In the genomic region with DNA sequence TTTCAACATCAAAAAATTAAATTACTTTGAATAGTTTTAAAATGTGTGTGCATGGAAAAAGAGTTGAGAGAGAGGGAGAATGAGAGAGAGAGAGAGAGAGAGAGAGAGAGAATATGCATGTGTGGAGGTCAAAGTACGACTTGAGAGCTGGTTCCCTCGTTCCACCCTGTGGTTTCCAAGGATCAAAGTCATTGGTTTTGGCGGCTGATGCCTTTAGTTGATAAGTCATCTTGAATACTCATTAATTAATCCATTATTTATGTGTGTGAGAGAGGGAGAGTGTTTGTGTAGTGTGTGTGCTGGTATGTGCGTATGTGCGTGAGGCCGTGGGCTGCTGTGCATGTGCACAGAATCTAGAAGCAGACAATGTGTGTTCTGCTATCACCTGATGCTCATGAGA, we compare ENCODE assay signal across 14 mouse cellular contexts.
"Had no signal": no experiment of that assay in that cellular context is flagged by ENCODE, and none has a peak within 500 bp of the region (broad histone marks: within the 10 kb centered on the region; RNA-seq: fewer than 3 reads in every experiment).

No protein-coding gene starts in this region.

- ATAC-seq: liver, postnatal 0 days; midbrain, embryonic 16.5 days had no signal

- H3K4me2 ChIP-seq: limb, embryonic 12.5 days; liver, embryonic 13.5 days; lung, embryonic 15.5 days; stomach, embryonic 15.5 days had no signal

- H3K4me3 ChIP-seq: limb, embryonic 12.5 days; liver, embryonic 13.5 days; lung, embryonic 15.5 days; midbrain, embryonic 12.5 days; neural tube, embryonic 13.5 days; stomach, embryonic 15.5 days had no signal

- H3K9me3 ChIP-seq: limb, embryonic 12.5 days; liver, embryonic 13.5 days; lung, embryonic 15.5 days; midbrain, embryonic 12.5 days; neural tube, embryonic 13.5 days; stomach, embryonic 15.5 days had no signal

- DNase-seq: liver; liver, embryonic 13.5 days; liver, postnatal 0 days; right cerebral cortex, adult 18-20 months; right cerebral cortex, postnatal 25 days; thymus, adult 2 months; thymus, postnatal 25 days had no signal

- H3K9ac ChIP-seq: limb, embryonic 12.5 days; liver, embryonic 13.5 days; liver, postnatal 0 days; lung, embryonic 15.5 days; midbrain, embryonic 12.5 days; neural tube, embryonic 13.5 days; stomach, embryonic 15.5 days had no signal

- H3K36me3 ChIP-seq: limb, embryonic 12.5 days; liver, embryonic 13.5 days; lung, embryonic 15.5 days; midbrain, embryonic 12.5 days; neural tube, embryonic 13.5 days; stomach, embryonic 15.5 days had no signal

- H3K27ac ChIP-seq: kidney, postnatal 0 days; liver, embryonic 13.5 days; lung, embryonic 15.5 days; stomach, embryonic 15.5 days had no signal

- H3K4me1 ChIP-seq: liver, embryonic 13.5 days; stomach, embryonic 15.5 days had no signal

- H3K27me3 ChIP-seq: liver, embryonic 13.5 days; lung, embryonic 15.5 days; stomach, embryonic 15.5 days had no signal
